Mouse (Mus musculus): ENCODE measurements at regions not wholly inside any gene's neighbourhood (a gene's known extent, or its start where the extent isn't known, plus 50 kb on each side); places are given as distances from the start of the nearest gene placed in this dataset.

DNA sequence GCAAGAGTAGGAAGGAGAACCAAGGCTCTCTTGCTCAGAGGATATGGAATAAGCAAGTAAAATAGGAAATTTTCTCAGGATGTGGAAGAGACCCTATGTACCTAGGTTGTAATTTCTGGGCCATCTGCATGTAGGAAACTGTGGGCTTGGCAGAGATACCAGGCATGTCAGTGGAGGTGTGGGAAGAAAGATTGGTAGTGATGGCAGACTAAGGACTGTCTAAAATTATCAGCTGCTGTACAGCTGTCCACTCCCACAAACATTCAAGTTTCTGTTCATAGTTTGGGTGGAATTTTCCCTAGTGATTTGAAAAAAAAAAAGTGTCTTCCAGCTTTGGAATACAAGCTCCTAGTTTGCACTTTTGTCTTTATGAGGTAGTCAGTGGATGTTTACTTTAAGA lies 744.7 kb downstream of the Dhx35 start:
- DNase-seq (ENCODE audit: low spot score), result no peak

- no peak for DNase-seq (ENCODE audit: low spot score)
Measured at GRCm38 (mm10) chr2:159557567-159557966, 763.0 kb downstream of the Dhx35 start.

GRCm38 (mm10) chr2:159565255-159565654 lies 768.7 kb downstream of the Gm826 start:
- no peak for DNase-seq (ENCODE audit: low spot score)

DNA sequence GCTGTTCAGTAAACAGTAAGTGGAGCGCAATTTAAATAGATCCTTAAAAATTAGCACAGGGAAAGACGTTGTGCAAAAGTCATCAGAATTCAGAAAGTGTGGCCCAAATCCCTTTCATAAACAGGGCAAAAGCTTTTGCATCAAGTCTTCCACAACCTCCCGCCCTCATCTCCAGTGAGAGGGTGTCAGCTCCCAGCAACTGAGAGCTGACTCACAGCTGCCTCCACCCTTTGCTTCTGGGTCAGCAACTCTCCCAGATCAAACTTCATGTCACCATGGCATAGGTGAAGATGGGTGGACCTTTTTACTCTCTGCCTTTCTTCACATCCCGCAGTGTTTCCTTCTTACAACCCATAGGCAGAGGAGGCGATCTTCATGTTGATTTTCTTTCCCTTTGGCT lies 768.0 kb downstream of the Gm826 start:
- no peak for DNase-seq (ENCODE audit: low spot score)

DNA sequence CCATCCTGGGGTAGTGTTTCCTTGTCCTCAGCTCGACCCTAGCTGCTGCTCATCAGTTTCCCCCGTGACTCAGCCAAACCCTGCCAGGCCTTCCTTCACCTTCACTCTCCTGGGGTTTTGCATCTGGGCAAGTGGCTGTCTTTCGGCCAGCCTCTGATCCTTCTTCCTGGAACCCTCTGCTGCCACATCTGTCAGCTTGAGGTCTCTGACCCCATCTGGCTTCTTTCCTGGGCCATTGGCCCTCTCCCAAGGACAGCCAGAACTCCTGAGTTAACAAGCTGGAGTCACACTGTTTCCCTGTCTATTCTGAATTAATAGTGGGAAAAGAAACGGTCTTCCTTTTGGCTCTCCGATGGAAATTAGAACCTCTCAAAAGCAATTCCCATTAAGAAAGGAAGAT lies 767.5 kb downstream of the Gm826 start:
- DNase-seq (ENCODE audit: low spot score), result no peak

- no peak for DNase-seq (ENCODE audit: low spot score)
Measured at GRCm38 (mm10) chr2:159568391-159568790, 765.6 kb downstream of the Gm826 start.

DNA sequence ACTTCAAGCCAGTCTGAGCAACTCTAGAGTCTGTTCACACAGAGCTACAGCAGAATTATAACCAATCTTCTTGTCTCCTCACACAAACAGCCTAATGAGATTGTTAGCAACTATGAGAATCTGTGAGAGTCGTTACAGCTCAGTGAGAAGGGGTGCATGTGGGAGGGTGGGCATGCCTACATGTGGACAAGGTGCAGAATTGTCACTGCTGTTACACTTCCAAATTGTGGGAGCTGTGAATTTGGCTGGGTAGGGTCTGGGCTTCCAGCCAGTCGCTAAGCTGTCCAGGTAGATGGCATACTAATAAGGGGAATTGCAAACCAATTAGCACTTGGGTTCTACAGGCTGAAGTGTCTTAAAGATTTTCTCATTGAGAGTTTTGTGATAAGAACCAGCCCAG lies 762.1 kb downstream of the Gm826 start:
- DNase-seq (ENCODE audit: low spot score), result no peak

DNA sequence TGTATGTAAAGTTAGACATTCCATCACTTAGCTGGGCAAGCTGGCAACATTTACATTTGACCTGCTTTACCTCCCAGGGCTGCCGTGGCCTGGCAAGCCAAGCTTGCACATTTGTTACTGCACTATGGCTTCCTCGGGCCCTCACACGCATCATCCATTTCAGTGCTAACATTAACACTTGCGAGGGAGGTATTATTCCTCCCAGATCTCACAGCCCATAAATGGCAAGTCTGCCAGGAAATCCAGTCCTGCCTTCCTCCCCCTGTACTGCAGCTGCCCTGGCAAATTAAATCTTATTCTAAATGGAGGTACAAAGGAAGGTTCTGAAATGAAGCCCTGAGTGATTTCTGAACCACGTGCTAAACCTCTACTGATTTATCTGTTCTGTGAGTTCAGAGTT lies 758.7 kb downstream of the Gm826 start:
- no peak for DNase-seq (ENCODE audit: low spot score)

DNA sequence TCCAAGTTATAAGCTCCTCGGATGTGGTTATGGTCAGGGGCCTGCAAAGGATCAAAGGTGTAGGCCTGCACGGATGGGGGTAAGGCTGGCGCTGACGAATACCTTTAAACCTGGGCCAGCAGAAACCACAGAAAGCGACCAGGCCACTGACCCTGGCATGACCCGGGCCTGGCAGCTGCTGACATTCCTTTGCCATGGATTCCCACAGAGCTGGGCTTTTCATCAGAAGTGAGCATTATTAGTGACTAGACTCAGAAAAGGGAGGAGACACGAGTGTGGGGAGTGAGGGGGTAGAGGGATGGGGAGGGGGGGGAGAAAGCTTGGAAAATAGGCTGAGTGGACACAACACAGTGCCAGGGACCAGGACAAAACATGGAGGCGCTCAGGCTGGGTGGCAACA lies 750.9 kb downstream of the Gm826 start:
- DNase-seq (ENCODE audit: low spot score), result no peak

GRCm38 (mm10) chr2:159584641-159585040 lies 749.3 kb downstream of the Gm826 start:
- no peak for DNase-seq (ENCODE audit: low spot score)

GRCm38 (mm10) chr2:159586697-159587473 lies 747.1 kb downstream of the Gm826 start:
- no peak for DNase-seq (ENCODE audit: low spot score)

DNA sequence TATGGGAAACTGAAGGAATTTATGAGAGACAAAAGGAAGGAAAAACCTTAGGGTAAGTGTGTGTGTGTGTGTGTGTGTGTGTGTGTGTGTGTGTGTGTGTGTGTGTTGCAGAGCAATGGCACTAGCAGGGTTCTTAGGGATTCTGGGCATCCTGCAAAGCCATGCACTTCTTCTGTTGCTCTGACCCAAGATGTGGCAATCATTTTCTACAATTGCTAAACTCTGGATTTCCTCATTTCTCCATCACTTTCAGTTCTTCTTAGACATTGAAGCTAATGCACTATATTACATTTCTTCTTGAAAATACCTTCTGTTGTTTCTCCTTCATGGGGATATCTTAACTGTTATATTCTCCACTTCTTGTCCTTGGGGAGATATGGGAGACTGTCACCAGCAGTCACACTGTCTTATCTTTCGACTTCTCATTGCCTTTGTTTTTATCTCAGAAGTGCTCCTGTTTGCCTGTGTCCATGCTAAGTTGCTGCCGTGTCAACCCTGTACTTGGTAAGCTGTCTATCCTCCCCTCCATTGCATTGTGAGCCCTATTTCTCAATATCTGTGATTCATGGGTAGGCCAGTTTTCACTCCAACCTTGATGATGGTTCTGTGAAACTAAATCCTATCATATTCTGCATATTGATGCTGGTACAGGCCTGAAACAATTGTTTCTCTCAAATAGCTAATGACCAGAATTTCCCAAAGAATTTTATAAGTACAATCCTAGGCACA lies 742.4 kb downstream of the Gm826 start:
- no peak for DNase-seq (ENCODE audit: low spot score)

DNA sequence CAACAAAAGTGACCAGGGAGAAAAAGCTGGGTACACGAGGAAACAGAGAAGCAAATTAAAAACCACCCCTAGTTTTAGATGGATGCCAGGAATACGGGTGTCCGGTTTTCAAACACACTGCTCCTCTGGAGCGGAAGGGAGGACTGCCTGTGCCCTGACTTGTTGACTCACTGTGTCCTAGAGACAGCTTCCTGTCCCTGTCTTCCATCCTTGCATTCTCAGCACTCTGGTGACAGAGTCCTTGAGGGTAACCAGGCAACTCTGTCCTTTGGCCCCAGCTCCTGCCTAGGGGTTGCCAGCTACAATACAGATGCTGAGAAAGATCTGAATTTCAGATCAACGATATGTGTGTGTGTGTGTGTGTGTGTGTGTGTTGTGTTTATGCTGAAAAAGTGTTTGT lies 741.1 kb downstream of the Gm826 start:
- DNase-seq (ENCODE audit: low spot score), result no peak

DNA sequence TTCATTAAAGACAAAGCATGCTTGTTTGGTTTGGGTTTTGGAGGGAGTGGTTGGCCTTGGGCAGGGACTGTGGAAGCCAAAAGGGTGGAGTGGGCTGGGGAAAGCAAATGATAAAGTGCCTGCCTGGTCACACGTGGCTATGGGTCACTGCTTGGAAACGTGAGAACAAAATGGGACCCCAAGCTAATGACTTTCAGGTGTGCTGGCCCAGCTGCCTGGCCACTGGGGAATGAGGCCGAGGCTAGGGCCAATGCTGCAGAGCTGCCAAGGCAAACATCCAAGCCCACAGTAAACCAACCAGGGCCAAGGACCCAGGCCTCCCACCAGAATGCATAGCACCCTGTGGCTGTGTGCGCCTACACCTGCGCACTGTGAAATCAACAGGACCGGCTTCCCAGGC lies 737.7 kb downstream of the Gm826 start:
- DNase-seq (ENCODE audit: low spot score), result no peak

DNA sequence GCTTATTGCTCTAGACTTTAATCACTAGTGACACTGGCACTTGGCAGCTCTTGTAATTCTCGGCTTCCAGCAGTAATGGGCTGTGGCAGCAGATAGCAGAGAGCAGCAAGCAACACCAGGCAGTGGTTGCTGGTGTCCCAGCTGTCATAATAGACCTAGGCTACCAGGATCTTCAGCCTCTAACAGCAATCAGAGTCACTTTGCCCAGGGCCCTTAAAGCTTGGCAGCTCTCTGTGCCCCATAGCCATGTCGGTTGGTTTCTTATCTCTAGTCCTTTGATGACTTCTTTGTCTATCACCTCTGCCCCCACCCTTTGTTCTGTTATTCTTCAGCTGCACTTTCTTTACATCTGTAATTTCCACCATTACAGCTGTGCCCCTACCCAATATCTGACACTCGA lies 735.9 kb downstream of the Gm826 start:
- DNase-seq (ENCODE audit: low spot score), result no peak

DNA sequence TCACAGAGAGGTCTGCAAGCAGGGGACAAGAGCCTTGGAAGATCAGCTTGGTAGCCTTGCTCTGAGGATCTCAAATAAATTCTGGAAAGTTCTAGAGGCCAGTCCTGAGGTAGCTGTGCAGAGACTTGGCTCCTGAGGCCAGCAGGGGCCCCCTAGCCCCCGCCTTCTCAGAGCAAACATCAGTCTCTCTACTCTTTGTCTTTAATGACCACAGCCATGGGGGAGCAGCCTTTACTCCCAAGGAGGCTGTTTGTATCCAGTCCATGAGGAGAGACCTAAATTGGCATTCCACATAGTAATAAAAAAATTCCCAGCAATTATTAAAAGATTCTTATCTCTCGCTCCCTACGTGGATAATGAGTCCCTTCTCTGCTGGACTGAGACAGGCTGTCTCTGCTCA lies 726.8 kb downstream of the Gm826 start:
- DNase-seq (ENCODE audit: low spot score), result no peak

GRCm38 (mm10) chr2:159610451-159610850 lies 723.5 kb downstream of the Gm826 start:
- DNase-seq (ENCODE audit: low spot score), result no peak

GRCm38 (mm10) chr2:159616685-159617084 lies 717.3 kb downstream of the Gm826 start:
- no peak for DNase-seq (ENCODE audit: low spot score)

DNA sequence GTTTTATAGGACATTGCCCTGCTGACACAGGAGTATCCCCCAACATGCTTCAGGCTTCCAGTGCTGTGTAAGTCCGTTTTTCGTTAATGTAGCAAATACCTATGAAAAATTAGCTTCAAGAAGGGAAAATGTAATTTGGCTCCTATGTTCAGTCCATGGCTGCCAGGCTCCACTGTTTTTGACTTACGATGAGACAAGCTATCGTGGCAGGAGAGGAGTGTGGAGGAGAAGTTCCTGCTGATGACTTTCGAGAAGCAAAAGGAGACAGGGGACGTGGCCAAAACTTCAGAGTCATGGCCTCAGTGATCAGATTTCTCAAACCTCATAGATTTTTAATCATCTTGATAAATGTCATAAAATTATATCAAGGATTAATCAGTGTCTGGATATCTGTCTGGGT lies 712.7 kb downstream of the Gm826 start:
- no peak for DNase-seq (ENCODE audit: low spot score)

GRCm38 (mm10) chr2:159622141-159622669 lies 711.8 kb downstream of the Gm826 start:
- no peak for DNase-seq (ENCODE audit: low spot score)

DNA sequence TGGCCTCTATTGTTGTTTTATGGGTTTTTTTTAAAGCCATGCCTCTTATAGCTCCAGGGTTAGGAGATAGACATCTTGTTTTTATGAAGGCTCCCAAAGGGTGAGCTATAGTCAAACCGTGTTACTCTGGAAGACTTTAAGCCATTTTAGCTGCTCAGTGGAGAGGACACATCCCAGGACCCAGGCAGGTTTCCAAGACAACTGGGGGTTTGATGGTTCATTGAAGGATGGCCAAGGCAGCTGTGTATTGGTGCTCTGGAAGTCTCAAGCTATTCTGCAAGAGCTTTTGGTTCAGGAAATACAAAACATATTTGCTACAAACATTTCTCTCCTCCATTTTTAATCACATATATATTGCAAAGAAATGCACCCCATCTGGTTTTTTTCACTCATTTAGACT lies 708.7 kb downstream of the Gm826 start:
- no peak for DNase-seq (ENCODE audit: low spot score)

GRCm38 (mm10) chr2:159645861-159646260 lies 688.1 kb downstream of the Gm826 start:
- no peak for DNase-seq (ENCODE audit: low spot score)

GRCm38 (mm10) chr2:159646595-159646994 lies 687.4 kb downstream of the Gm826 start:
- no peak for DNase-seq (ENCODE audit: low spot score)
